Mouse (Mus musculus): ENCODE measurements around the gene 9530077C05Rik. TPM values are rescaled to one million over a fixed set of nuclear protein-coding genes. Genes with fewer than 3 reads are reported as not detected.
A peak's percentile ranks its signal among the peaks of the same experiment; 100 is the strongest.

The 9530077C05Rik gene
- polyA plus RNA-seq, 1 experiment: 0.46 TPM

DNA sequence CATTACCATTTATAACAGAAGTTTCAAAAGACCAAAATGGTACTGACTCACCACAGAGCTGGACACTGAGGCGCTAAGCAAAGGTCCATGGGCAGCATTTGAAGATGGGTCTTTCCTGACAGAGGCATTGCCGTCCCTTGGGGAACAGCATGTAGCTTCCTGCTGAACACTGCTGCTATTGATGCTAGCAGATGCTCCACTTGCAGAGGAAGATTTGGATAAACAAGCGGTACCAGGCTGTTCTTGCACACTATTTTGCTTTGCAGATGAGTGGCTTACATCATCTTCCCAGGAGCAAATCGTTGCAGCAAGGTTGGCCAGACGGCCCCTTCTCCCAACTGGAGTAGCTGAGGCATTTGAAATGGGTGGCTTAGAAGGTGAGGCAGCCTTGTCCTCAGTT is 35.2 kb upstream of the 9530077C05Rik start:
- Histone ChIP-seq H3K4me3 (no peak overlapping the region), H3K36me3 (ENCODE audit: control insufficient read depth, insufficient read depth) (peaks cover 48% of the 10 kb centered on the region), H3K79me2 (ENCODE audit: control insufficient read depth, insufficient read depth) (peaks cover 46% of the 10 kb centered on the region), H3K4me2 (ENCODE audit: low read depth) (no peak overlapping the region), H3K27me3 (ENCODE audit: control insufficient read depth, insufficient read depth, insufficient read length) (no peaks in the 10 kb centered on the region), H3ac (ENCODE audit: control insufficient read depth, insufficient read length) (no peak overlapping the region)
- no peak for TF ChIP-seq TCF12 (IDR thresholded peaks at IDR 0.05; ENCODE audit: insufficient read depth, poor library complexity, severe bottlenecking)
- TF ChIP-seq REST (IDR thresholded peaks at IDR 0.05; ENCODE audit: insufficient read depth, insufficient read length): no peak
- no peak for TF ChIP-seq USF1 (IDR thresholded peaks at IDR 0.05; ENCODE audit: low read depth)
- TF ChIP-seq MAX (IDR thresholded peaks at IDR 0.05; ENCODE audit: low read depth): no peak

GRCm38 (mm10) chr9:22385890-22386289 is 25.4 kb upstream of the 9530077C05Rik start:
- peak overlapping the region; percentile 87 for H3K4me2 ChIP-seq (ENCODE audit: low read depth)
- TF ChIP-seq TCF12 (IDR thresholded peaks at IDR 0.05; ENCODE audit: insufficient read depth, poor library complexity, severe bottlenecking) (no peak), USF1 (IDR thresholded peaks at IDR 0.05; ENCODE audit: low read depth) (no peak), REST (IDR thresholded peaks at IDR 0.05; ENCODE audit: insufficient read depth, insufficient read length) (no peak), E2F4 (IDR thresholded peaks at IDR 0.05; ENCODE audit: insufficient read depth) (no peak), MAX (IDR thresholded peaks at IDR 0.05; ENCODE audit: low read depth) (no peak), CEBPB (IDR thresholded peaks at IDR 0.05; ENCODE audit: insufficient read depth, poor library complexity, severe bottlenecking) (peak; percentile 54; the same call in 1 of the 2 replicates)

GRCm38 (mm10) chr9:22387901-22388300 is 23.4 kb upstream of the 9530077C05Rik start:
- Histone ChIP-seq H3ac (ENCODE audit: control insufficient read depth, insufficient read length) (peak overlapping the region; percentile 48), H3K4me3 (peak overlapping the region; percentile 77), H3K79me2 (ENCODE audit: control insufficient read depth, insufficient read depth) (peaks cover 58% of the 10 kb centered on the region), H3K4me2 (ENCODE audit: low read depth) (peak overlapping the region; percentile 87), H3K27me3 (ENCODE audit: control insufficient read depth, insufficient read depth, insufficient read length) (no peaks in the 10 kb centered on the region), H3K36me3 (ENCODE audit: control insufficient read depth, insufficient read depth) (no peaks in the 10 kb centered on the region)
- TF ChIP-seq USF1 (IDR thresholded peaks at IDR 0.05; ENCODE audit: low read depth) (no peak), TCF12 (IDR thresholded peaks at IDR 0.05; ENCODE audit: insufficient read depth, poor library complexity, severe bottlenecking) (no peak), CEBPB (IDR thresholded peaks at IDR 0.05; ENCODE audit: insufficient read depth, poor library complexity, severe bottlenecking) (no peak), TCF3 (IDR thresholded peaks at IDR 0.05; ENCODE audit: insufficient read length, low read depth) (no peak), MYOG (IDR thresholded peaks at IDR 0.05; ENCODE audit: control insufficient read depth in 1 of 3, insufficient read depth in 1 of 3, insufficient read length in 2 of 3, low read depth in 2 of 3) (no peak), SRF (IDR thresholded peaks at IDR 0.05; ENCODE audit: control insufficient read depth, insufficient read length, low read depth) (no peak), MAX (IDR thresholded peaks at IDR 0.05; ENCODE audit: low read depth) (no peak), MYOD1 (IDR thresholded peaks at IDR 0.05; ENCODE audit: control insufficient read depth in 1 of 3, insufficient read length in 2 of 3, low read depth in 2 of 3) (no peak), E2F4 (IDR thresholded peaks at IDR 0.05; ENCODE audit: insufficient read depth) (no peak), POLR2AphosphoS2 (IDR thresholded peaks at IDR 0.05; ENCODE audit: insufficient read length, low read depth) (no peak), POLR2A (IDR thresholded peaks at IDR 0.05; ENCODE audit: insufficient read length, low read depth) (no peak), REST (IDR thresholded peaks at IDR 0.05; ENCODE audit: insufficient read depth, insufficient read length) (no peak)

More at GRCm38 (mm10) chr9:22385890-22386289, 25.4 kb upstream of the 9530077C05Rik start:
- no peaks in the 10 kb centered on the region for H3K27me3 ChIP-seq (ENCODE audit: control insufficient read depth, insufficient read depth, insufficient read length)
- H3K4me3 ChIP-seq: peak overlapping the region; percentile 77
- peaks cover 78% of the 10 kb centered on the region for H3K79me2 ChIP-seq (ENCODE audit: control insufficient read depth, insufficient read depth)
- no peak overlapping the region for H3ac ChIP-seq (ENCODE audit: control insufficient read depth, insufficient read length)
- peaks cover 2% of the 10 kb centered on the region for H3K36me3 ChIP-seq (ENCODE audit: control insufficient read depth, insufficient read depth)

- H3ac ChIP-seq (ENCODE audit: control insufficient read depth, insufficient read length): peak overlapping the region; percentile 48
- H3K79me2 ChIP-seq (ENCODE audit: control insufficient read depth, insufficient read depth): peaks cover 52% of the 10 kb centered on the region
- TF ChIP-seq MYOG (IDR thresholded peaks at IDR 0.05; ENCODE audit: control insufficient read depth in 1 of 3, insufficient read depth in 1 of 3, insufficient read length in 2 of 3, low read depth in 2 of 3) (no peak), SRF (IDR thresholded peaks at IDR 0.05; ENCODE audit: control insufficient read depth, insufficient read length, low read depth) (no peak), E2F4 (IDR thresholded peaks at IDR 0.05; ENCODE audit: insufficient read depth) (no peak), POLR2AphosphoS2 (IDR thresholded peaks at IDR 0.05; ENCODE audit: insufficient read length, low read depth) (no peak), MAX (IDR thresholded peaks at IDR 0.05; ENCODE audit: low read depth) (no peak), USF1 (IDR thresholded peaks at IDR 0.05; ENCODE audit: low read depth) (no peak), TCF12 (IDR thresholded peaks at IDR 0.05; ENCODE audit: insufficient read depth, poor library complexity, severe bottlenecking) (no peak), POLR2A (IDR thresholded peaks at IDR 0.05; ENCODE audit: insufficient read length, low read depth) (no peak), MYOD1 (IDR thresholded peaks at IDR 0.05; ENCODE audit: control insufficient read depth in 1 of 3, insufficient read length in 2 of 3, low read depth in 2 of 3) (no peak), CEBPB (IDR thresholded peaks at IDR 0.05; ENCODE audit: insufficient read depth, poor library complexity, severe bottlenecking) (no peak), REST (IDR thresholded peaks at IDR 0.05; ENCODE audit: insufficient read depth, insufficient read length) (no peak), TCF3 (IDR thresholded peaks at IDR 0.05; ENCODE audit: insufficient read length, low read depth) (no peak)
- H3K4me2 ChIP-seq (ENCODE audit: low read depth): peak overlapping the region; percentile 87
- no peaks in the 10 kb centered on the region for H3K36me3 ChIP-seq (ENCODE audit: control insufficient read depth, insufficient read depth)
- no peaks in the 10 kb centered on the region for H3K27me3 ChIP-seq (ENCODE audit: control insufficient read depth, insufficient read depth, insufficient read length)
- peak overlapping the region; percentile 77 for H3K4me3 ChIP-seq
Observed at GRCm38 (mm10) chr9:22388401-22388980, 22.8 kb upstream of the 9530077C05Rik start.

DNA sequence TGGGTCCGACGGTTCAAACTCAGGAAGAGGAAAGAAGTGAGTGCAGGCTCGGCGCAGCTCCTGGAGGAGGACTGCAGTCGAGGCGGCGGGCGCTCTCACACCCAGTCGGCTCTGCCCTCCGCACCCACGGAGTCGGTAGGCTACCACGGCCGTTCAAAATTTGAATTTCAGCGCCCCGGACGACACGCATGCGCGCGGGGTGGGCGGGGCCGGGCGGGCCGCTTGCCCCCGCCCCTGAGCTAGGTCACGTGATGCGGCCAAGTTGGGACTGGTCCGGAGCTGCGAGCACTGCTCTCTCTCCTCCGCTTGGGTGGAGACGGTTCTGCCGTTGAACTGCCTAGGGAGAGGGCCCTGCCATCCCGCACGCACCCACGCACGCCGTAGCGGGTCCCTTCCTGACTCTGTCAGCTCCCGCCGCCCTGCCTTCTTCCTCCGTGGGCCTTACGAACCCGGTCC is 22.3 kb upstream of the 9530077C05Rik start, which contains the start of gene Anln:
Anln (minus strand) TSS at position 168 of the 456 bp plus-strand sequence.
- Histone ChIP-seq H3K4me3 (peak within 1 kb of the TSS; percentile 77), H3ac (ENCODE audit: control insufficient read depth, insufficient read length) (peak within 1 kb of the TSS; percentile 48), H3K36me3 (ENCODE audit: control insufficient read depth, insufficient read depth) (no peaks in the 10 kb centered on the region), H3K4me2 (ENCODE audit: low read depth) (peak within 1 kb of the TSS; percentile 93), H3K79me2 (ENCODE audit: control insufficient read depth, insufficient read depth) (peaks cover 47% of the 10 kb centered on the region), H3K27me3 (ENCODE audit: control insufficient read depth, insufficient read depth, insufficient read length) (no peaks in the 10 kb centered on the region)
- peak; percentile 99 for TF ChIP-seq POLR2AphosphoS2 (IDR thresholded peaks at IDR 0.05; ENCODE audit: insufficient read length, low read depth)
- TF ChIP-seq MYOG (IDR thresholded peaks at IDR 0.05; ENCODE audit: control insufficient read depth in 1 of 3, insufficient read depth in 1 of 3, insufficient read length in 2 of 3, low read depth in 2 of 3): peak in 1 of 3 experiments; percentile 14
- TF ChIP-seq E2F4 (IDR thresholded peaks at IDR 0.05; ENCODE audit: insufficient read depth): peak; percentile 98
- TF ChIP-seq TCF3 (IDR thresholded peaks at IDR 0.05; ENCODE audit: insufficient read length, low read depth): no peak
- TF ChIP-seq MYOD1 (IDR thresholded peaks at IDR 0.05; ENCODE audit: control insufficient read depth in 1 of 3, insufficient read length in 2 of 3, low read depth in 2 of 3): peak in 1 of 3 experiments; percentile 27
- TF ChIP-seq USF1 (IDR thresholded peaks at IDR 0.05; ENCODE audit: low read depth): peak; percentile 95
- peak; percentile 96 for TF ChIP-seq POLR2A (IDR thresholded peaks at IDR 0.05; ENCODE audit: insufficient read length, low read depth)
- no peak for TF ChIP-seq MAX (IDR thresholded peaks at IDR 0.05; ENCODE audit: low read depth)
- no peak for TF ChIP-seq TCF12 (IDR thresholded peaks at IDR 0.05; ENCODE audit: insufficient read depth, poor library complexity, severe bottlenecking)
- TF ChIP-seq CEBPB (IDR thresholded peaks at IDR 0.05; ENCODE audit: insufficient read depth, poor library complexity, severe bottlenecking): no peak
- TF ChIP-seq REST (IDR thresholded peaks at IDR 0.05; ENCODE audit: insufficient read depth, insufficient read length): peak; percentile 42

Data from myocyte (in vitro differentiated cells).